Mouse (Mus musculus) neural tube, embryonic 15.5 days (tissue): ENCODE results near the gene Vmn1r78. TPM values are rescaled to one million over a fixed set of nuclear protein-coding genes. Genes with fewer than 3 reads are reported as not detected.
"Not testable (repeated sequence)": the region's sequence is repeated elsewhere in the genome, so short reads cannot be mapped to it uniquely, and the experiment has no call there.

Experiments
- ATAC-seq: fragments of 200-750 bp; cut with Nextera tagmentation; 2 replicates; pipeline ENCODE4 v1.8.0; 2017; ENCODE audit warnings: mild to moderate bottlenecking, moderate TSS enrichment, moderate library complexity; ENCODE audit not compliant: low FRiP score
- H3K27ac ChIP-seq: fragments of 300-500 bp; sonication (generic); replicated peaks from 2 replicates; pipeline ENCODE4 v1.5.1; 2015; ENCODE audit warnings: mild to moderate bottlenecking, inconsistent platforms
- H3K27me3 ChIP-seq: fragments of 300-500 bp; sonication (generic); replicated peaks from 2 replicates; pipeline ENCODE4 v1.6.1; 2015; ENCODE audit warnings: inconsistent platforms
- H3K36me3 ChIP-seq: fragments of 300-500 bp; sonication (generic); 2 replicates; pipeline ENCODE4 v1.6.1; 2015; ENCODE audit warnings: inconsistent platforms
- H3K4me1 ChIP-seq: fragments of 300-500 bp; sonication (generic); 2 replicates; pipeline ENCODE4 v1.6.1; 2015; ENCODE audit warnings: inconsistent platforms
- H3K4me2 ChIP-seq: fragments of 300-500 bp; sonication (generic); 2 replicates; pipeline ENCODE4 v1.6.1; 2015; ENCODE audit warnings: inconsistent platforms, mild to moderate bottlenecking, moderate library complexity
- H3K4me3 ChIP-seq: fragments of 300-500 bp; sonication (generic); replicated peaks from 2 replicates; pipeline ENCODE4 v1.5.1; 2015; ENCODE audit warnings: mild to moderate bottlenecking, inconsistent platforms
- H3K9ac ChIP-seq: fragments of 300-500 bp; sonication (generic); replicated peaks from 2 replicates; pipeline ENCODE4 v1.6.1; 2015; ENCODE audit warnings: mild to moderate bottlenecking, inconsistent platforms
- H3K9me3 ChIP-seq: fragments of 300-500 bp; sonication (generic); replicated peaks from 2 replicates; pipeline ENCODE4 v1.6.1; 2016; ENCODE audit warnings: inconsistent platforms
- WGBS: fragments of 180-500 bp; shearing (Covaris S2); methylation state at CpG from one replicate; pipeline ENCODE4 v1.1.7; 2015; ENCODE audit warnings: mixed read lengths; 5-methylcytosine and 5-hydroxymethylcytosine counted together
- polyA plus RNA-seq: library from polyadenylated mRNA; unstranded; fragments of >200 nt; fragmentation: Nextera tagmentation; extraction: Ambion mirVana; gene quantifications from 2 replicates; pipeline ENCODE4 v1.2.1, GENCODE M21; 2015

The Vmn1r78 gene
- polyA plus RNA-seq: not detected in 2 replicates

DNA sequence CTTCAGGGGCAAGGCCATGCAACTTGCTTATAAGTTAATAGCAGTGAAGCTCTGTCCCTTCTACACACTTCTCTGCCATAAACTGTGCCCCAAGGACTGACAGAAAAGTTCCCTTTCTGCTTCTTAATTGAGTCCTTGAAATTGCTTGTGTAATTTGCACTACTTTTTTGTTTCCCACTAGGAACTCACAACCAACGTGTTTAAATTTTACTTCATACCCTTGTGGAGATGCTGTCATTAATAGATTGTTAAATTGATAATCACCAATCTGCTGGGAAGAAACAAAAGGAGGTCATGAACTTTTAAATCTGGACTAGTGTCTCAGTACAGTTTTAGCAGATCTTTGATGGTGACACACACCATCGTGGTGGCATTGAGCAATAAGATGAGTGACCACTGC lies at the start of gene Vmn1r78:
TSS of gene Vmn1r78 (plus strand) at position 301 of the 400 bp plus-strand sequence.
- Histone ChIP-seq H3K9me3 (no peaks in the 10 kb centered on the region), H3K9ac (no peak within 1 kb of the TSS), H3K27ac (no peak within 1 kb of the TSS), H3K4me2 (no peak within 1 kb of the TSS), H3K36me3 (no peaks in the 10 kb centered on the region), H3K4me1 (no peaks in the 10 kb centered on the region), H3K27me3 (no peaks in the 10 kb centered on the region), H3K4me3 (no peak within 1 kb of the TSS)
- no peak for ATAC-seq
- 65% methylated on average over 2 of the region's 2 CpGs for WGBS

DNA sequence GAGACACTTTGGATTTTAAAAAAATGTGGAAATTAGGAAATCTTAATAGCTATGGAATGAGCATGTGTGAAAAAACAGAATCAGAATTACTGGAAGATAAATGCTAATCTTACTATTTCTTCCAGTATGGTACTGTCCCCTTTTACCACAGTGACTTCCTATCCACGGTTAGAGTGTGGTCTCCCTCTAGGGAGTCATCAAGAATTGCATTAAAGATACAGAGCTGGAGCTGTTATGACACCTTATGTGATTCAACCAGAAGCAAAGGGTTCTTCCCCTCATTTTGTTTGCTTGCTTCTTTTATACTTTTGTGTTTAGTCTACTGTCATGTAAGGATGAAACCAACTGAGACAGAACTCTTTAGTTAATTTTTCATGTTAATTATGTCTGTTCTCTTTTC lies 6.4 kb downstream of the Vmn1r78 start:
- not testable (repeated sequence) for ATAC-seq, H3K4me2 ChIP-seq, H3K9ac ChIP-seq, H3K36me3 ChIP-seq, H3K27ac ChIP-seq, H3K4me1 ChIP-seq, H3K4me3 ChIP-seq, H3K9me3 ChIP-seq, H3K27me3 ChIP-seq
- WGBS: 56% methylated on average over 1 of the region's 1 CpGs

DNA sequence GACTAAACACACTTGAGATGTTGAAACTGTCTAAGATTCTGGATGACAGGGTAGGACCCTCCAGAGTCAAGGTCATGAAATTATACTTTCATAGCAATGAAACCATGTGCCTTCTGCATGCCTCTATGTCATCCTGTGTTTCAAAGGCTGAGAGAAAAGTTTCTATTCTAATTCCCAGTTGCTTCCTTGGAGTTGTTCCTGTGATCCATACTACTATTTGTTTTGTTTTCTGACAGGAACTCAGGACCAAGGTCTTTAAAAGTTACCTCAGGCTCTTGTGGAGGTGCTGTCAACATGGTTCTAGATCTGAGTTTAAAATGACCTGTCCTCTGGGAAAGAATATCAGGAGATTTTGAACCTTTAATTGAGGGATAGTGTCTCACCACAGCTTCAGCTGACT lies 20.9 kb downstream of the Vmn1r78 start, which contains the start of gene Vmn1r79:
TSS of gene Vmn1r79 (plus strand) at position 301 of the 400 bp plus-strand sequence.
- not testable (repeated sequence) for H3K9ac ChIP-seq, H3K4me3 ChIP-seq, H3K27ac ChIP-seq, H3K27me3 ChIP-seq, H3K9me3 ChIP-seq, H3K36me3 ChIP-seq, H3K4me2 ChIP-seq, ATAC-seq, H3K4me1 ChIP-seq

DNA sequence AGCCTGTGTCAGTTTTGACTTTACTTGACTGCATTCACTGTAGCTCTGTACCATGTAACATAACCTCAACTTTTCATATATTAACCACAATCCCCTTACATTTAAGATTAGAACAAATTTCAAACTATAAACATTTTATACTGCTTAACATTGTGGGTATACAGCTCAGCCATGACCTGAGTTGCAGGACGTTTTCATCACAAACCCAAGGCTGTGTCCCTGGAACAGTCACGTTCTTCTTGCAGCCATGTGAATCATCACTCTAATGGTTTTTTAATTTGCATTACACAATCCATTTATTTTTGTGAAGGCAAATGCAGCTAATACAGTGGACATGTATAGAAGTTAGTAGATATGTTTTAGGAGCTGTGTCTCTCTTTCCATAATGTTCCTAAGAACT lies 22.9 kb downstream of the Vmn1r78 start:
- not testable (repeated sequence) for H3K4me2 ChIP-seq, H3K4me1 ChIP-seq, H3K27ac ChIP-seq, H3K4me3 ChIP-seq, H3K9me3 ChIP-seq, ATAC-seq, H3K36me3 ChIP-seq, H3K9ac ChIP-seq, H3K27me3 ChIP-seq
- whole genome bisulfite sequencing: 66% methylated on average over 2 of the region's 2 CpGs

DNA sequence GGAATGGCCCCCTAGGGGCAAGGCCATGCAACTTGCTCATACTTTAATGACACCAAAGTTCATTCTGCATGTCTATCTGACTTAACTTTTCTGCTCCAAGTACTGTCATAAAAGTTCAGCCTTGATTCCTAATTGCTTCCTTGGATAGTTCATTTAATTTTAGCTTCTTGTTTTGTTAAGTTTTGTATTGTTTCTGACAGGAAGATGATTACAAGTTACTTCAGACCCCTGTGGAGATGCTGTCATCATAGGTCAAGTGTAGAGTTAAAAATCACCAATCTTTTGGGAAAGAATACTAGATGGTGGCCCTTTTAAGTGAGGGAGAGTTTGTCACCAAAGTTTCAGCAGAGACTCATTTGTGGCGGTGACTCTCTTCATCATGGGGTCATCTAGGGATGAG lies 38.9 kb downstream of the Vmn1r78 start, which contains the start of gene Vmn1r80:
TSS of gene Vmn1r80 (plus strand) at position 301 of the 400 bp plus-strand sequence.
- no peaks in the 10 kb centered on the region for H3K36me3 ChIP-seq
- no peaks in the 10 kb centered on the region for H3K9me3 ChIP-seq
- H3K27ac ChIP-seq: no peak within 1 kb of the TSS
- ATAC-seq: no peak
- WGBS: 87% methylated on average over 1 of the region's 1 CpGs
- no peaks in the 10 kb centered on the region for H3K4me1 ChIP-seq
- no peak within 1 kb of the TSS for H3K4me2 ChIP-seq
- no peaks in the 10 kb centered on the region for H3K27me3 ChIP-seq
- H3K9ac ChIP-seq: no peak within 1 kb of the TSS
- H3K4me3 ChIP-seq: no peak within 1 kb of the TSS

DNA sequence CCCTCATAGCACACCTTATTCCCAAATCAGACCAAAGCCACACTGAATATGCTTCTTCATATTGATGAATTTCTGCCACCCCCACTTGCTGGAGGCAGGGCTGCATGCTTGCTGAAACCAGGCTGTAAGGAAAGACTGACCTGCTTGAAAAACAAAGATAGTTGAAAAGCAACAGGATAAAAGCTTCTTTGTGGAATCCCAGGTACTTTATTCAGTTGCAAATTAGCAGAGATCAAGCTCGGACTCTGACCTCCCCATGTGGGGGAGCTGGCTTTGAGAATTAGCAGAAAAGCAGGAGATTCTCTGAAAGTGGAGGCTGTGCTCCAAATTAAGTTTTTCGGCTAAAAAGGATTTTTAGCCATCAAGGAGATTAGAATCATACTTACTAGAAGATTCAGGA lies 54.1 kb downstream of the Vmn1r78 start:
- no peak overlapping the region for H3K4me3 ChIP-seq
- ATAC-seq: no peak
- WGBS: 64% methylated on average over 2 of the region's 2 CpGs

More for the DNA sequence above, 54.1 kb downstream of the Vmn1r78 start:
- Histone ChIP-seq H3K27me3 (no peaks in the 10 kb centered on the region), H3K4me2 (no peak overlapping the region), H3K9me3 (peaks cover 3% of the 10 kb centered on the region; the same call in 1 of the 2 replicates), H3K4me1 (no peaks in the 10 kb centered on the region), H3K27ac (no peak overlapping the region), H3K36me3 (no peaks in the 10 kb centered on the region), H3K9ac (no peak overlapping the region)

Other genes with a start within 250 kb of the Vmn1r78 start
- not detected in 2 replicates for gene Vmn1r76, start 212.0 kb upstream of the Vmn1r78 start, polyA plus RNA-seq
- not detected in 2 replicates for gene Vmn1r77, start 113.5 kb upstream of the Vmn1r78 start, polyA plus RNA-seq
- gene Vmn1r79, start 21.0 kb downstream of the Vmn1r78 start, polyA plus RNA-seq: not detected in 2 replicates
- gene Vmn1r80, start 39.0 kb downstream of the Vmn1r78 start, polyA plus RNA-seq: not detected in 2 replicates
- gene Vmn1r81, start 118.0 kb downstream of the Vmn1r78 start, polyA plus RNA-seq: 0.01 TPM in 1 of 2 replicates, not detected in the other
- gene Vmn1r82, start 150.2 kb downstream of the Vmn1r78 start, polyA plus RNA-seq: not detected in 2 replicates
- not detected in 2 replicates for gene Vmn1r83, start 179.2 kb downstream of the Vmn1r78 start, polyA plus RNA-seq
- gene Vmn1r84, start 219.0 kb downstream of the Vmn1r78 start, polyA plus RNA-seq: not detected in 2 replicates